Mouse (Mus musculus): Measurements from ENCODE around the gene Rgcc. TPM values are rescaled to one million over a fixed set of nuclear protein-coding genes. Genes with fewer than 3 reads are reported as not detected.

Rgcc gene
- polyA plus RNA-seq, 1 experiment from 2014 or later = 16.1 TPM

DNA sequence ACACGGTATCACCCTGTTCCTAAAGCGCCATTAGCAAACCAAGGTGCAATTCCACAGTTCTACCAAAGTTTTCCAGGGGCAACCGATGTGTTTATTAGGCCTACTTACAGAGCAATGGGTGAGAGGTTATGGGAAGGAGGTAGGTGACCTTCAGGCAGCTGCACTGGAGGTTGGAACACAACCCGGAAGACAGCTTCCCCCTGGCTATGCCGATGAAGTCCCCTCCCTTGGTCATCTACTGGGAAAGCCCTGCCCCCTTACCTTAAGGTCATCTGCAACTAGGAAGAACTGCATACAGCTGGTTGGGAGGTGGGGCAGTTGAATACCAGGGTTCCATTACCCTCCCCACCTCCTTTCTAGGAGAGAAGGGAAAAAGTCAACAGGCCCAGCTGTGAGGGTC lies 15.9 kb downstream of the Rgcc start:
- Histone ChIP-seq H3K4me1 (peaks cover 17% of the 10 kb centered on the region), H3K36me3 (no peaks in the 10 kb centered on the region), H3K27me3 (ENCODE audit: low read depth, poor library complexity, severe bottlenecking) (peaks cover 14% of the 10 kb centered on the region; the same call in 1 of the 2 replicates), H3K9me3 (replicated peaks) (peaks cover 4% of the 10 kb centered on the region), H3K4me3 (no peak overlapping the region), H3K27ac (replicated peaks) (no peak overlapping the region)
- DNase-seq (ENCODE audit: low spot score) = no peak
- 94% methylated on average over 5 of the region's 5 CpGs for WGBS

DNA sequence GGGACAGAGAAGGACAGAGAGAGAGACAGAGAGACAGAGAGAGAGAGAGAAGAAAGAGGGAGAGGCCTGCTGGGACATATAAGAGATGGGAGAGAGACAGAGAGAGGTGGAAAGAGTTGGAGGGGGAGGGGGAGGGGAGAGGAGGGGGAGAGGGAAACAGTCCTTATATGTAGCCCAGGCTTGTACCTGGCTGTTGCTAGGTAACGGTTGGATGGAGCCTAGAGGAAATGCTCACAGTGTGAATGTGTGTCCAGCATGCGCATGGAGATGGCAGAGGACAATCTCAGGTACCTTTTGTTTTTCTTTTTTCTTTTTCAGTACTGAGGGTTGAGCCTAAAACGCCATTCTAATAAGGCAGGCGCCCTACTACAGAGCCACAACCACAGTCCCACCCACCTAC lies 16.8 kb downstream of the Rgcc start:
- 88% methylated on average over 4 of the region's 4 CpGs for WGBS

DNA sequence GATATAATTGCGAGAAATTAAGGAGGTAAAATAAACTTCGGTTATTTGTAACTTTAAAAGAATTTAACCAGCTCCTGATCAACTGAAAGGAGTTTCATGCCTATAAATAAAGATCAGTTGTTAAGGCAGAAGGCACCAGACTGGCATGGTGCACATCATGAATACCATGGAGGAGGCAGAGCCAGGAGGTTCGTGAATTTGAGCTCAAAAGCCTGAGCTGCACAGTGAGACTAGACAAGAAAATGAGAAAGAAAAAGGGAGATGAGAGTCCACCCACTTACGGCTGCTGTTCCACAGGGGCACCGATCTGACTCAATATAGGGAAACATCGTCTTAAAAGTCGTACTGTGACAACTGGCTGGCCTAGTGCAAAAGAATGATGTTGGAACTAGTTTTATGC lies 17.5 kb downstream of the Rgcc start:
- Histone ChIP-seq H3K27ac (replicated peaks) (no peak overlapping the region), H3K9me3 (replicated peaks) (peaks cover 4% of the 10 kb centered on the region), H3K27me3 (ENCODE audit: low read depth, poor library complexity, severe bottlenecking) (peaks cover 1% of the 10 kb centered on the region; the same call in 1 of the 2 replicates), H3K4me3 (no peak overlapping the region), H3K36me3 (no peaks in the 10 kb centered on the region), H3K4me1 (peaks cover 2% of the 10 kb centered on the region)
- 94% methylated on average over 7 of the region's 7 CpGs for WGBS
- no peak for DNase-seq (ENCODE audit: low spot score)

More for the DNA sequence above, 16.8 kb downstream of the Rgcc start:
- peaks cover 4% of the 10 kb centered on the region for H3K9me3 ChIP-seq (replicated peaks)
- DNase-seq (ENCODE audit: low spot score) = no peak
- no peak overlapping the region for H3K27ac ChIP-seq (replicated peaks)
- no peaks in the 10 kb centered on the region for H3K36me3 ChIP-seq
- H3K4me1 ChIP-seq = peaks cover 8% of the 10 kb centered on the region
- H3K4me3 ChIP-seq = no peak overlapping the region
- peaks cover 7% of the 10 kb centered on the region; the same call in 1 of the 2 replicates for H3K27me3 ChIP-seq (ENCODE audit: low read depth, poor library complexity, severe bottlenecking)

DNA sequence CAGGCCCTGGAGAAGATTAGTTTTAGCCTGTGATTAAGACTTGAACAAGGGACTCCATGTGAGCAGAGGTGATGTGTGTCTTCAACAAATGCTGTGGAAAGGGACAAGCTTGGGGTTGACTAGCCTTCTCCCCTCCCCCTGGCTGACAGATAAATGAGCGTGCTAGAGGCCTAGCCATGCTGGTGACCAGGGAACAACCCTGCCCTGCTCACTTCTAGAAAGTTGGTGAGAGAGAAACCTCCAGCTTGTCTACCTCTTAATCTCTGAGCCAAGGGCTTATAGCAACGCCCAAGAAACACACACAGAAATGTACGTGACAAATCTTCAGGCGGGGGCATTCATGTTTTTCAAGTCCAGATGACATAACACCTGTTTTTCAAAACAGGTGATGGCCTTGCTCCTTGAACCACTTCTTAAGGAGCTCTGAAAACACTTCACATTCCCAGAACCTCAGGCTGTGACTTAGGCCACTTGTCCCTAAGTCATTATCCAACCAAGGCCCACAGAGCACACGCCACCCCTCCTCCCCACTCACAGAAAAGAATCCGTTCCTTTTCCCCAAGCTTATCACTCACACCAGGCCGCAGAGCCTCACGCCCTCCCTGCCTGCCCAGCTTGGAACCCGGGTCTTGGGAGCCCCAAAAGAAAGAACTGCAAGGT lies 19.4 kb downstream of the Rgcc start:
- Histone ChIP-seq H3K27me3 (ENCODE audit: low read depth, poor library complexity, severe bottlenecking) (no peaks in the 10 kb centered on the region), H3K27ac (replicated peaks) (no peak overlapping the region), H3K4me1 (peaks cover 12% of the 10 kb centered on the region), H3K36me3 (no peaks in the 10 kb centered on the region), H3K4me3 (no peak overlapping the region), H3K9me3 (replicated peaks) (peaks cover 4% of the 10 kb centered on the region)
- DNase-seq (ENCODE audit: low spot score) = no peak
- 90% methylated on average over 9 of the region's 9 CpGs for WGBS

DNA sequence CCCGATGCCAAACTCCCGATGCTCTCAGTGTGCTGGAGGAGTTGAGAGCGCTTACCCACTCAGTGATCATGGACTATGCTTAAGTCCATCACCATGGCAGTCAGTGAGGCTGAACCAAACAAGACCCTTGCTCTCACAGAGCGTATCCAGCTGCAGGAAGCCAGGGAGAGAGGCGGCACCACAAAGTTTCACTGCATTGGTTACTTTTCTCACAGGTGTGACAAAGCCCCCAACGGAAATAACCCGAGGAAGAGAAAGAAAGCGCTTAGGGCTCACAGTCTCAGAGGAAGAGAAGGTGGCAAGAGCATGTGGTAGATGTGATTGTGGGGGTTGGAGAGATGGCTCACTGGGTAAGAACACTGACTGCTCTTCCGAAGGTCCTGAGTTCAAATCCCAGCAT lies 21.0 kb downstream of the Rgcc start:
- 87% methylated on average over 9 of the region's 9 CpGs for WGBS
- peaks cover 4% of the 10 kb centered on the region for H3K9me3 ChIP-seq (replicated peaks)
- H3K4me3 ChIP-seq = no peak overlapping the region
- H3K27ac ChIP-seq (replicated peaks) = no peak overlapping the region
- DNase-seq (ENCODE audit: low spot score) = no peak
- no peaks in the 10 kb centered on the region for H3K36me3 ChIP-seq
- H3K4me1 ChIP-seq = peaks cover 25% of the 10 kb centered on the region
- H3K27me3 ChIP-seq (ENCODE audit: low read depth, poor library complexity, severe bottlenecking) = no peaks in the 10 kb centered on the region

DNA sequence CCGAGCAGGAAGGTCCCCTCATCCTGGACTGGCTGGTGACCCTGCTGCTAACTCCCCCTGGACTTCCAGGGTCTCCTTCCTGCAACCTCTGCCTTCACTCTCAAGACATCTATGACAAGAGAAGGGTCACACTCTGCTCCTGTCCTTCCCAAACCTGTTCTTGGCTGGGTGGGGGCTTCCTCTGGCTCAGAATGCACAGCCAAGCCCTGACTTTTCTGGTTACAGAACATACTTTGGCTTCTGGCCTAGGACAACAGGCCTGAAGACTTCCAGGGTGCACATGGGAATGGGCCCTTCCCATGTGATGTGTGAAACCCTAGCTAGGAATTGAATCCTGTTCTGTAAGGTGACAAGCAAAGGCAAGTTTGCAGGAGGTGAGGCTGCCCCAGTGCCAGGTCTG lies 22.0 kb downstream of the Rgcc start:
- Histone ChIP-seq H3K36me3 (no peaks in the 10 kb centered on the region), H3K4me1 (peaks cover 32% of the 10 kb centered on the region), H3K27me3 (ENCODE audit: low read depth, poor library complexity, severe bottlenecking) (no peaks in the 10 kb centered on the region), H3K4me3 (no peak overlapping the region), H3K9me3 (replicated peaks) (peaks cover 4% of the 10 kb centered on the region), H3K27ac (replicated peaks) (no peak overlapping the region)
- DNase-seq (ENCODE audit: low spot score) = no peak
- 63% methylated on average over 1 of the region's 1 CpGs for WGBS

DNA sequence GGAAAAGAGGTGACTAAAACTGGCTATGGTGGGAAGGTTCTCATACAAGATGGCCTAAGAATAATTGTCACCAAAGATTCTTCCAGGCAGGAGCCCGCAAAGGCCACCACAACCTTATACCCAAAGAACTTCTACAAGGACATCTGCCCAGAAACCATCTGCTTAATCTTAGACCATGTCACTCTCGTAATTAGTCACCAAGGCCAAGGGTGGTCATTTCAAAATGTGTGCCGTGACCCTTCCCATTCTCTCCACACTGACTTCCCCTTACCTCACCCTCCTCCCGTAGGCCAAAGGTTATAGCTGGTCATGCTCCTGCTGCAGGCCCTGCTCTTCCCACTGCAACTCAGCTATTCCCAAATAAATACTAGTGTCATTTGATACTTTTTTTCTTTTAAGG lies 22.5 kb downstream of the Rgcc start:
- Histone ChIP-seq H3K27ac (replicated peaks) (no peak overlapping the region), H3K36me3 (no peaks in the 10 kb centered on the region), H3K4me1 (peaks cover 37% of the 10 kb centered on the region), H3K4me3 (no peak overlapping the region), H3K27me3 (ENCODE audit: low read depth, poor library complexity, severe bottlenecking) (no peaks in the 10 kb centered on the region), H3K9me3 (replicated peaks) (peaks cover 4% of the 10 kb centered on the region)
- WGBS = 86% methylated on average over 4 of the region's 4 CpGs
- DNase-seq (ENCODE audit: low spot score) = no peak

DNA sequence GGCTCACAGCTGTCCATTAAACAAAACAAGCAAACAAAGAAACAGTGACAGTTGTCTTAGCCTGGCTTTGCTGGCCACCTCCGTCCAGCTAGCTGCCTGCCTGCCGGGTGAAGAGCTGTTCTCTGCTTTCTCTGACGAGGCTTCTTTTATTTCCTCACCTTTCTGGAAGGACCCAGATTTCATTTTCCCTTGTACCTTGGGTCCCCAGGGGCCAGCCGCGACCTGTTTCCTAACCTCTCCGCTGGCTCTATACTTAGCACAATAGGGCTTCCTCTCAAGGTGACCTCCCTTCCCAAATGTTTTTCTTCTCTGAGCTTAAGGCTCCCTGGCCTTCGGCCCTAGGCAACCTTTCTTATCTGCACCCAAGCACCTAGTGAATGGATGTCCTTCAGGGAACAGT lies 23.5 kb downstream of the Rgcc start:
- peaks cover 47% of the 10 kb centered on the region for H3K4me1 ChIP-seq
- WGBS = 41% methylated on average over 7 of the region's 7 CpGs
- no peak for DNase-seq (ENCODE audit: low spot score)
- H3K9me3 ChIP-seq (replicated peaks) = no peaks in the 10 kb centered on the region
- peak overlapping the region; percentile 68 for H3K27ac ChIP-seq (replicated peaks)
- H3K4me3 ChIP-seq = no peak overlapping the region
- H3K36me3 ChIP-seq = no peaks in the 10 kb centered on the region
- no peaks in the 10 kb centered on the region for H3K27me3 ChIP-seq (ENCODE audit: low read depth, poor library complexity, severe bottlenecking)

DNA sequence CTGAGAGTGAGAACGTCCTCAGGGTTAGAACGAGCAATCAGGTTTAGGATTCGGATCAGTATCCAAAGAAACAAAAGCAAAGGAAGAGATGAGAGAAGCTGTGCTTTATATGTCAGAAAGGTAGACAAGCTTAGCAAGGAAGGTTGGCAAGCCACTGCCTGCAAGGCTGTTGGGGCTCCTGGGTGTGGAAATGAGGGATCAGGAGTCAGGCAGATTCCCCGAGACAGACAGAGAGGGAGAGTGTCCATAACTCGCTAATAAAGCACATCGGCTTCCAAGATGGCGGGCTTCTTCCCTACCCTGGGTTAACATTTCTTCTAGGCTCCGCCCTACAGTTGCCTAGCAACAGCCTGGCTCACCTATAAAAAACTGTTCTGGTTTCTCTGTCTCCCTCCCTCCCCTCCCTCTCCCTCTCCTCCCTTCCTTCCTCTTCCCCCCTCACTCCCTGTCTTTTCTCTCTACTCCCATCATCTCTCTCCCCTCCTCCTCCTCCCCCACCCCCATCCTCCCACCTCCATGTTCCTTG lies 25.5 kb downstream of the Rgcc start:
- Histone ChIP-seq H3K27ac (replicated peaks) (peak overlapping the region; percentile 71), H3K27me3 (ENCODE audit: low read depth, poor library complexity, severe bottlenecking) (no peaks in the 10 kb centered on the region), H3K9me3 (replicated peaks) (no peaks in the 10 kb centered on the region), H3K4me1 (peaks cover 49% of the 10 kb centered on the region), H3K36me3 (no peaks in the 10 kb centered on the region), H3K4me3 (no peak overlapping the region)
- no peak for DNase-seq (ENCODE audit: low spot score)
- WGBS = 87% methylated on average over 8 of the region's 8 CpGs

DNA sequence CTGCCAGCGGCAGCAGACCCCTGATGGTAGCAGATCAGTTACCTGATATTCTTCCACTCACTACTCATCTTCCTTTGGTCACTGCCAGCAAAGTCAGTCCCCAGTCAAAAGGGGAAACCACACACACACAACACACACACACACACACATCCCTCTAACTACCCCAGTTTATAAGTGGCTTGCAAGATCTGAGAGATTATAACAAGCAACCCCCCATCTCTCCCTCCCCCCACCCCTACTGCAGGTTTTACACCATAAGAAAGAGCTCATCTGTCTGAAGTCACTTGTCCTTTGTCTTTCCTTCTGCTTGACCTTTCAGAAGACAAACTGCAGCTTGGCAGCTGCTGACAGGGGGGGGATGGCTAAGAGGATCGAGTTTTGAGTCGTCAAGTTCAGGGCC lies 26.0 kb downstream of the Rgcc start:
- Histone ChIP-seq H3K27ac (replicated peaks) (peak overlapping the region; percentile 71), H3K4me3 (no peak overlapping the region), H3K36me3 (no peaks in the 10 kb centered on the region), H3K9me3 (replicated peaks) (no peaks in the 10 kb centered on the region; the same call in 1 of the 2 replicates), H3K4me1 (peaks cover 49% of the 10 kb centered on the region), H3K27me3 (ENCODE audit: low read depth, poor library complexity, severe bottlenecking) (no peaks in the 10 kb centered on the region)
- DNase-seq (ENCODE audit: low spot score) = no peak
- WGBS = 74% methylated on average over 3 of the region's 3 CpGs

DNA sequence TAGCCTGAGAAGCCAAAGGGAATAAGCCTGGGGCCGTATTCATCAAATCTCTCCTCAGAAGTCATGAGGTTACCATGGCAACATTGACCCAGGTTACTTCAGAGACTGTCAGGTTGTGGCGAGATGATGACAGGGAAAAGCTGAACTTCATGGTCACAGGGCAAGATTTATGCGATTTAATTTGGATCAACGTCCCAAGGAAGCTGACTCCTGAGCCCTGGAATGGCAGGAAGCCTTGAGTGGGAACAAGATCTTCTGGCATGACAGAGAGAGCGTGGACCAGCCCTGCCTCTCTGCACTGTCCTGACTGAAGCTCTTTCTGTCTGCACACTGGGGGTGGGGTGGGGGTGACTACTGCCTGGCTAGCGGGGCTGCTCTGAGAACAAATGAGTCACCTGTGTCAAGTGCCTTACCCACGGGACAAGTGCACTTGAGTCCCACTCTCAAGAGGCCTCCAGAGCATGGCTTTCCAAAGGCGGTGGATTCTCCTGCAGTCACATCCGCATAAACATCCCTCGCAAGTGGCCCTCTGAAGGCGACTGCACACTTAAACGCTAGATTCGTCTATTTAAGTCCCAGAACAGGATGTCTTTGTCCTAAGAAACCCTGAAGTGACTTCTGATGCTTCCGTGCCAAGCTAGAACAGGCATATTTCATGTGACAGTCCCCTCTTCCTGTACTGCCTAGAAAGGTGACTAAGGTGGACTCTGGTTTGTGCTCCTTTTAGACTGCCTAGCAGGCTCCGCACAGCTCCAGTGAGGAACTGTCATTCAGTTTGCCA lies 27.6 kb downstream of the Rgcc start:
- peaks cover 49% of the 10 kb centered on the region for H3K4me1 ChIP-seq
- H3K36me3 ChIP-seq = no peaks in the 10 kb centered on the region
- H3K27me3 ChIP-seq (ENCODE audit: low read depth, poor library complexity, severe bottlenecking) = no peaks in the 10 kb centered on the region
- no peaks in the 10 kb centered on the region; the same call in 1 of the 2 replicates for H3K9me3 ChIP-seq (replicated peaks)
- WGBS = 74% methylated on average over 15 of the region's 15 CpGs
- no peak overlapping the region; the same call in 1 of the 2 replicates for H3K27ac ChIP-seq (replicated peaks)
- no peak for DNase-seq (ENCODE audit: low spot score)
- no peak overlapping the region for H3K4me3 ChIP-seq

DNA sequence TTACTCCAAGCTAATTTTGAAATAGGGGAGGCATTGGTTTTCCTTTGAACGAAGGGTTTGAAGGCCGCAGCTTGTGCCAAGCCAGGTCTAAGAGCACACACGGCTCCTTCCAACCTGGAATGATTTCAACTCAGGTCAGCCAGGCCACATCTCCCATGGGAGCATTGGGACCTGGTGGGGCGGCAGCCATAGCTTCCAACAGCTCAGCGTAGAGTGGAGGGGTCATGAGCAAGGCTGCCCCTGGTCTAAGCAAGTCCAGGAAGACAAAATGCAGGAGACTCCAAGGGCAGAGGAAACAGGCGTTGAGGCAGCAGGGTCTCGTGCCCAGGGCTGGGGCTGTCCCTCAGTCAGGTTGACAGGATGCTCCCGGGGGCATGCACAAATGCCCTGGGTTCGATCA lies 28.5 kb downstream of the Rgcc start:
- WGBS = 91% methylated on average over 9 of the region's 9 CpGs
- Histone ChIP-seq H3K36me3 (no peaks in the 10 kb centered on the region), H3K4me1 (peaks cover 45% of the 10 kb centered on the region), H3K4me3 (no peak overlapping the region), H3K9me3 (replicated peaks) (no peaks in the 10 kb centered on the region; the same call in 1 of the 2 replicates), H3K27me3 (ENCODE audit: low read depth, poor library complexity, severe bottlenecking) (no peaks in the 10 kb centered on the region), H3K27ac (replicated peaks) (peak overlapping the region; percentile 65; the same call in 1 of the 2 replicates)
- no peak for DNase-seq (ENCODE audit: low spot score)

DNA sequence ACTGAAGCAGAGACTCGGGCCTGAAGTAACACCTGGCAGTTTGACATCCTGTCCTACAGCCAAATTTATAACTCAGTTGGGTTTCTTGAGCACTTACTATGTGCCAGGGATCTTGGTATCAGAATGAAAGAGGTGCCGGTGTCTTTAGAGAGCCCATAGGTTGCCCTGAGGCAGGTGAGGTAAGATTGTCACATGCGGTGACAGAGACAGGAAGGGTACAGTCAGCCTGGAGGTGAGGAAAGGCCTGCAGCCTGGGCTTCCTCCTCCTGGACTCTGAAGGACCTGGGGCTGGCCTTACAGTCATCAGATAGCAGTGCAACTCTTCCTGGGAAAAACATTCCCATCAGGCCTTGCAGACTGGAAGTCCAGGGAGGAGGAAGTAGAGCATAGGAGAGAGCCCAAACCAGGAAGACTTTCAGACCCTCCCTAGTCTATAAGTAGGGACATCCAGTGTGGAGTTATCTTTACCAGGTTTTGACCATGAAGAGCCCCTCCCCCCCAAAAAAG lies 29.2 kb downstream of the Rgcc start:
- H3K36me3 ChIP-seq = no peaks in the 10 kb centered on the region
- H3K4me1 ChIP-seq = peaks cover 37% of the 10 kb centered on the region
- no peak for DNase-seq (ENCODE audit: low spot score)
- 97% methylated on average over 3 of the region's 3 CpGs for WGBS
- H3K27me3 ChIP-seq (ENCODE audit: low read depth, poor library complexity, severe bottlenecking) = no peaks in the 10 kb centered on the region
- no peak overlapping the region for H3K27ac ChIP-seq (replicated peaks)
- H3K9me3 ChIP-seq (replicated peaks) = no peaks in the 10 kb centered on the region; the same call in 1 of the 2 replicates
- H3K4me3 ChIP-seq = no peak overlapping the region

All from midbrain, embryonic 10.5 days (tissue).